Mouse (Mus musculus): ENCODE measurements around the gene Exoc3l4. TPM values are rescaled to one million over a fixed set of nuclear protein-coding genes. Genes with fewer than 3 reads are reported as not detected.

Gene Exoc3l4
- total RNA-seq, 1 experiment = 5.6 TPM

GRCm38 (mm10) chr12:111457742-111458141 lies 40.9 kb downstream of the Exoc3l4 start:
- Histone ChIP-seq H3K9me3 (ENCODE audit: control insufficient read depth, insufficient read depth, low read depth, low read length) (no peaks in the 10 kb centered on the region), H3K9ac (ENCODE audit: insufficient read depth, low read depth, low read length, poor library complexity, severe bottlenecking) (no peak overlapping the region), H3K27ac (ENCODE audit: insufficient read depth, low read depth, low read length, poor library complexity, severe bottlenecking) (no peak overlapping the region), H3K4me3 (ENCODE audit: insufficient read depth in 1 of 2, low read depth in 1 of 2, low read length in 2 of 2, poor library complexity in 1 of 2, severe bottlenecking in 1 of 2) (no peak overlapping the region), H3K36me3 (ENCODE audit: control insufficient read depth, insufficient read depth, low read length, poor library complexity, severe bottlenecking) (no peaks in the 10 kb centered on the region; the same call in 1 of the 2 replicates), H3K4me1 (ENCODE audit: control insufficient read depth in 2 of 2, insufficient read depth in 2 of 2, low read length in 2 of 2, poor library complexity in 1 of 2) (peaks cover 0 to 2% of the 10 kb centered on the region in 2 experiments; a peak in 1 of 4 replicates)
- TF ChIP-seq HCFC1 (IDR thresholded peaks at IDR 0.05; ENCODE audit: borderline replicate concordance, insufficient read depth, low read length) (no peak), MAFK (IDR thresholded peaks at IDR 0.05; ENCODE audit: insufficient read depth, low read depth, low read length) (no peak), ZC3H11A (IDR thresholded peaks at IDR 0.05; ENCODE audit: borderline replicate concordance, low read depth, low read length) (no peak), ZNF384 (IDR thresholded peaks at IDR 0.05; ENCODE audit: low read depth, low read length) (no peak), CHD2 (IDR thresholded peaks at IDR 0.05; ENCODE audit: low read depth, low read length) (no peak)
- DNase-seq (ENCODE audit: low read depth, low spot score) = no peak
- in situ Hi-C loops (cut with MboI; ENCODE audit: low sequenced_read_pairs in 2 of 2, unreplicated experiment in 2 of 2) = no loop called here

- DNase-seq (ENCODE audit: low read depth, low spot score) = no peak
- Histone ChIP-seq H3K36me3 (ENCODE audit: control insufficient read depth, insufficient read depth, low read length, poor library complexity, severe bottlenecking) (no peaks in the 10 kb centered on the region; the same call in 1 of the 2 replicates), H3K4me3 (ENCODE audit: insufficient read depth in 1 of 2, low read depth in 1 of 2, low read length in 2 of 2, poor library complexity in 1 of 2, severe bottlenecking in 1 of 2) (no peak overlapping the region), H3K27ac (ENCODE audit: insufficient read depth, low read depth, low read length, poor library complexity, severe bottlenecking) (no peak overlapping the region), H3K9me3 (ENCODE audit: control insufficient read depth, insufficient read depth, low read depth, low read length) (no peaks in the 10 kb centered on the region), H3K9ac (ENCODE audit: insufficient read depth, low read depth, low read length, poor library complexity, severe bottlenecking) (no peak overlapping the region), H3K4me1 (ENCODE audit: control insufficient read depth in 2 of 2, insufficient read depth in 2 of 2, low read length in 2 of 2, poor library complexity in 1 of 2) (no peaks in the 10 kb centered on the region)
- in situ Hi-C loops (cut with MboI; ENCODE audit: low sequenced_read_pairs in 2 of 2, unreplicated experiment in 2 of 2) = no loop called here
- TF ChIP-seq ZNF384 (IDR thresholded peaks at IDR 0.05; ENCODE audit: low read depth, low read length) = no peak
- TF ChIP-seq MAFK (IDR thresholded peaks at IDR 0.05; ENCODE audit: insufficient read depth, low read depth, low read length) = no peak
- no peak for TF ChIP-seq ZC3H11A (IDR thresholded peaks at IDR 0.05; ENCODE audit: borderline replicate concordance, low read depth, low read length)
- no peak for TF ChIP-seq CHD2 (IDR thresholded peaks at IDR 0.05; ENCODE audit: low read depth, low read length)
- no peak for TF ChIP-seq HCFC1 (IDR thresholded peaks at IDR 0.05; ENCODE audit: borderline replicate concordance, insufficient read depth, low read length)
Measured at GRCm38 (mm10) chr12:111463570-111463969, 46.8 kb downstream of the Exoc3l4 start.

GRCm38 (mm10) chr12:111466369-111466768 lies 49.6 kb downstream of the Exoc3l4 start:
- no peak for TF ChIP-seq CHD2 (IDR thresholded peaks at IDR 0.05; ENCODE audit: low read depth, low read length)
- TF ChIP-seq HCFC1 (IDR thresholded peaks at IDR 0.05; ENCODE audit: borderline replicate concordance, insufficient read depth, low read length) = no peak
- TF ChIP-seq ZNF384 (IDR thresholded peaks at IDR 0.05; ENCODE audit: low read depth, low read length) = no peak
- no peak for TF ChIP-seq MAFK (IDR thresholded peaks at IDR 0.05; ENCODE audit: insufficient read depth, low read depth, low read length)
- no peak for TF ChIP-seq ZC3H11A (IDR thresholded peaks at IDR 0.05; ENCODE audit: borderline replicate concordance, low read depth, low read length)
- in situ Hi-C loops (cut with MboI; ENCODE audit: low sequenced_read_pairs in 2 of 2, unreplicated experiment in 2 of 2) = no loop called here
- no peaks in the 10 kb centered on the region for H3K9me3 ChIP-seq (ENCODE audit: control insufficient read depth, insufficient read depth, low read depth, low read length)
- H3K27ac ChIP-seq (ENCODE audit: insufficient read depth, low read depth, low read length, poor library complexity, severe bottlenecking) = no peak overlapping the region
- no peak overlapping the region for H3K4me3 ChIP-seq (ENCODE audit: insufficient read depth in 1 of 2, low read depth in 1 of 2, low read length in 2 of 2, poor library complexity in 1 of 2, severe bottlenecking in 1 of 2)
- no peak overlapping the region for H3K9ac ChIP-seq (ENCODE audit: insufficient read depth, low read depth, low read length, poor library complexity, severe bottlenecking)
- H3K4me1 ChIP-seq (ENCODE audit: control insufficient read depth in 2 of 2, insufficient read depth in 2 of 2, low read length in 2 of 2, poor library complexity in 1 of 2) = no peaks in the 10 kb centered on the region
- H3K36me3 ChIP-seq (ENCODE audit: control insufficient read depth, insufficient read depth, low read length, poor library complexity, severe bottlenecking) = no peaks in the 10 kb centered on the region
- DNase-seq (ENCODE audit: low read depth, low spot score) = no peak

DNA sequence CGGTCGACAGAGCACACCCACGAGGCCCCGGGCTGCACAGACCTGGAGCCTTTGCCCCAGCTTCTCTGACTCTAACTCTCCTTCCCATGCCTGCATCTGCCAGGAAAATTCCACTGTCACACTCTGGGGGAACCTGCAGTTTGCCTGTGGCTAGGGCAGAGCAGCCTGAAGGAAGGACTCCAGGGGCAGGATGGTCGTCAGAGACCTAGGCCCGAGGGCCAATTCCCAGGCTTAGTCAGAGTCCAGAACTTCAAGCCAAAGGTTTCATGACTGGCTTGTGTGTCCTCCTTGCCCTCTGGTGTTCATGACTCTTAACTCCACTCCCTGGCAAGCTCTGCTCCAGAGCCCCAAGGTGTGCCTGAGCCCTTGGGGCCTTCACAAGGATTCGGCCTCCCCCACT lies 51.4 kb downstream of the Exoc3l4 start:
- H3K4me3 ChIP-seq (ENCODE audit: insufficient read depth in 1 of 2, low read depth in 1 of 2, low read length in 2 of 2, poor library complexity in 1 of 2, severe bottlenecking in 1 of 2) = no peak overlapping the region
- no peaks in the 10 kb centered on the region for H3K36me3 ChIP-seq (ENCODE audit: control insufficient read depth, insufficient read depth, low read length, poor library complexity, severe bottlenecking)
- in situ Hi-C loops (cut with MboI; ENCODE audit: low sequenced_read_pairs in 2 of 2, unreplicated experiment in 2 of 2) = no loop called here
- H3K4me1 ChIP-seq (ENCODE audit: control insufficient read depth in 2 of 2, insufficient read depth in 2 of 2, low read length in 2 of 2, poor library complexity in 1 of 2) = no peaks in the 10 kb centered on the region
- no peak overlapping the region for H3K27ac ChIP-seq (ENCODE audit: insufficient read depth, low read depth, low read length, poor library complexity, severe bottlenecking)
- no peaks in the 10 kb centered on the region for H3K9me3 ChIP-seq (ENCODE audit: control insufficient read depth, insufficient read depth, low read depth, low read length)
- no peak for DNase-seq (ENCODE audit: low read depth, low spot score)
- TF ChIP-seq HCFC1 (IDR thresholded peaks at IDR 0.05; ENCODE audit: borderline replicate concordance, insufficient read depth, low read length) (no peak), ZNF384 (IDR thresholded peaks at IDR 0.05; ENCODE audit: low read depth, low read length) (no peak)
- H3K9ac ChIP-seq (ENCODE audit: insufficient read depth, low read depth, low read length, poor library complexity, severe bottlenecking) = no peak overlapping the region

- H3K27ac ChIP-seq (ENCODE audit: insufficient read depth, low read depth, low read length, poor library complexity, severe bottlenecking) = no peak overlapping the region
- H3K4me3 ChIP-seq (ENCODE audit: insufficient read depth in 1 of 2, low read depth in 1 of 2, low read length in 2 of 2, poor library complexity in 1 of 2, severe bottlenecking in 1 of 2) = no peak overlapping the region
- no peaks in the 10 kb centered on the region for H3K9me3 ChIP-seq (ENCODE audit: control insufficient read depth, insufficient read depth, low read depth, low read length)
- H3K36me3 ChIP-seq (ENCODE audit: control insufficient read depth, insufficient read depth, low read length, poor library complexity, severe bottlenecking) = no peaks in the 10 kb centered on the region
- TF ChIP-seq ZC3H11A (IDR thresholded peaks at IDR 0.05; ENCODE audit: borderline replicate concordance, low read depth, low read length) (peak; percentile 32; the same call in 1 of the 2 replicates), HCFC1 (IDR thresholded peaks at IDR 0.05; ENCODE audit: borderline replicate concordance, insufficient read depth, low read length) (no peak), CHD2 (IDR thresholded peaks at IDR 0.05; ENCODE audit: low read depth, low read length) (no peak)
- in situ Hi-C loops (cut with MboI; ENCODE audit: low sequenced_read_pairs in 2 of 2, unreplicated experiment in 2 of 2) = no loop called here
- H3K9ac ChIP-seq (ENCODE audit: insufficient read depth, low read depth, low read length, poor library complexity, severe bottlenecking) = no peak overlapping the region
- no peaks in the 10 kb centered on the region for H3K4me1 ChIP-seq (ENCODE audit: control insufficient read depth in 2 of 2, insufficient read depth in 2 of 2, low read length in 2 of 2, poor library complexity in 1 of 2)
- peak; percentile 77 for DNase-seq (ENCODE audit: low read depth, low spot score)
Measured at GRCm38 (mm10) chr12:111469507-111469906, 52.7 kb downstream of the Exoc3l4 start.

All from ES-E14 (cell line).